Mouse (Mus musculus) hindbrain, embryonic 15.5 days (tissue): ENCODE results near the gene 4930558K02Rik. TPM values are rescaled to one million over a fixed set of nuclear protein-coding genes. Genes with fewer than 3 reads are reported as not detected.

Experiments
- ATAC-seq: fragments of 200-750 bp; cut with Nextera tagmentation; 2 replicates; pipeline ENCODE4 v1.8.0; 2017; ENCODE audit warnings: low read depth, moderate number of reproducible peaks, moderate TSS enrichment; ENCODE audit not compliant: low FRiP score
- H3K27ac ChIP-seq: fragments of 300-500 bp; sonication (generic); replicated peaks from 2 replicates; pipeline ENCODE4 v1.5.1; 2015; ENCODE audit warnings: mild to moderate bottlenecking, inconsistent platforms
- H3K27me3 ChIP-seq: fragments of 300-500 bp; sonication (generic); 2 replicates; pipeline ENCODE4 v1.6.1; 2015; ENCODE audit warnings: control low read depth, inconsistent platforms
- H3K36me3 ChIP-seq: fragments of 300-500 bp; sonication (generic); 2 replicates; pipeline ENCODE4 v1.6.1; 2015; ENCODE audit warnings: control low read depth, inconsistent platforms
- H3K4me1 ChIP-seq: fragments of 300-500 bp; sonication (generic); replicated peaks from 2 replicates; pipeline ENCODE4 v1.6.1; 2015; ENCODE audit warnings: control low read depth, inconsistent platforms
- H3K4me2 ChIP-seq: fragments of 300-500 bp; sonication (generic); 2 replicates; pipeline ENCODE4 v1.6.1; 2015; ENCODE audit warnings: moderate library complexity, mild to moderate bottlenecking, inconsistent platforms
- H3K4me3 ChIP-seq: fragments of 300-500 bp; sonication (generic); 2 replicates; pipeline ENCODE4 v1.5.1; 2015; ENCODE audit warnings: mild to moderate bottlenecking, inconsistent platforms
- H3K9ac ChIP-seq: fragments of 300-500 bp; sonication (generic); 2 replicates; pipeline ENCODE4 v1.6.1; 2015; ENCODE audit warnings: inconsistent platforms
- H3K9me3 ChIP-seq: fragments of 300-500 bp; sonication (generic); 2 replicates; pipeline ENCODE4 v1.6.1; 2016; ENCODE audit warnings: control low read depth, inconsistent platforms
- WGBS: fragments of 180-500 bp; shearing (Covaris S2); methylation state at CpG from one replicate; pipeline ENCODE4 v1.1.7; 2015; 5-methylcytosine and 5-hydroxymethylcytosine counted together
- polyA plus RNA-seq: library from polyadenylated mRNA; unstranded; fragments of >200 nt; fragmentation: Nextera tagmentation; extraction: Ambion mirVana; gene quantifications from 2 replicates; pipeline ENCODE4 v1.2.1, GENCODE M21; 2015

Gene 4930558K02Rik
- polyA plus RNA-seq, 1 experiment from 2014 or later: 0.25 TPM

DNA sequence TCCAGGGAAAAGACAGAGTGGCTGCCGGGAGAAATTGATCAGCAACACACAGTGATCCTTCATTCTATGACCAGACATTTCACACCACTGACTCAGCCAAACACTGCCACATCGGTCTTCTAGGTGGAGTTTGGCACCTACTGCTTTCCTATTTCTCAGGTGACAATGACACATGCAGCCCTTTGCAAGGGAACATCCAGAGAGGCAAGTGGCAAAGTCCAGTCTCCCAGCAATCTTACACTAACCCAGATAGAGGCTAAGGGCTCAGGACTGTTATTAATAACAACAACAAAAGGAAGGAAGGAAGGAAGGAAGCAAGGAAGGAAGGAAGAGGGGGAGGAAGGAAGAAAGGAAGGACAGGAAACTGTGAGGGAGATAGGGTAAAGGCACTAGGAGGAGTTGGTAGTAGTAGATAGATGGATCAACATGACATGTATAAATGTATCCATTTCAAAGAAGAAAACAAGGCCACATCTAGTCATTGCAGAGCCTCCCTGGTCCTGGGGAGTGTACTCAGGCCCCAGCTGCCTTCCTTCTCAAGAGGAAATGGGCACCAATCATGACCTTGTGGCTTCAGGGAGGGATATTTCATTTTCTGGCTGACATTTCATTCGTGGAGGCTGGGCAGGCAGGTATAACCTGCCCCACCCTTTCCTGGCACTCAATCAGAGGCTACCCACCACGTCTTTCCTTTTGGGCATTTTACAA lies 66.3 kb downstream of the 4930558K02Rik start:
- H3K4me2 ChIP-seq: no peak overlapping the region
- no peak overlapping the region for H3K9ac ChIP-seq
- H3K27me3 ChIP-seq: no peaks in the 10 kb centered on the region
- ATAC-seq: no peak
- no peaks in the 10 kb centered on the region for H3K36me3 ChIP-seq
- WGBS: 86% methylated on average over 4 of the region's 4 CpGs
- H3K27ac ChIP-seq: no peak overlapping the region
- no peak overlapping the region for H3K4me3 ChIP-seq
- H3K9me3 ChIP-seq: no peaks in the 10 kb centered on the region
- H3K4me1 ChIP-seq: no peaks in the 10 kb centered on the region

DNA sequence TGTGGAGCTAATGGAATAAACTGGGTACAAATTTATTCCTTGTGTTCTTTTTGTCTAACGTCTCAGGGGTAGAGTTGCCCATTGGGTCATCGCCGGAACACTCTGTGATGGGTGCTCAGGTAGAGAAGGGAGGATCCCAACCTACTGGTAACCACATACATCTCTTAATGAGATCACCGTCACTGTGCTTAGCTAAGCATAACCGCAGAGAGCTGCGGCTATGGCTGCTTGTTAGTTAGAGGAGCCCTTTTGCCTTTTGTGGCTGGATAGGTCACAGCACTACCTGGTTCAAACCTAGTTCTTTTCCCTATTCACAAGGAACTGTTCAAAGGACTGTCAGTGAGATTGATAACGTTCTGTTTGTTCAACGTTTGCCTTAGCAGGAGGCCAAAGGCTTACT lies 70.4 kb downstream of the 4930558K02Rik start:
- Histone ChIP-seq H3K4me3 (no peak overlapping the region), H3K4me2 (no peak overlapping the region), H3K4me1 (no peaks in the 10 kb centered on the region), H3K27me3 (no peaks in the 10 kb centered on the region), H3K9me3 (no peaks in the 10 kb centered on the region), H3K36me3 (no peaks in the 10 kb centered on the region), H3K27ac (no peak overlapping the region), H3K9ac (no peak overlapping the region)
- 76% methylated on average over 8 of the region's 8 CpGs for WGBS
- ATAC-seq: no peak

DNA sequence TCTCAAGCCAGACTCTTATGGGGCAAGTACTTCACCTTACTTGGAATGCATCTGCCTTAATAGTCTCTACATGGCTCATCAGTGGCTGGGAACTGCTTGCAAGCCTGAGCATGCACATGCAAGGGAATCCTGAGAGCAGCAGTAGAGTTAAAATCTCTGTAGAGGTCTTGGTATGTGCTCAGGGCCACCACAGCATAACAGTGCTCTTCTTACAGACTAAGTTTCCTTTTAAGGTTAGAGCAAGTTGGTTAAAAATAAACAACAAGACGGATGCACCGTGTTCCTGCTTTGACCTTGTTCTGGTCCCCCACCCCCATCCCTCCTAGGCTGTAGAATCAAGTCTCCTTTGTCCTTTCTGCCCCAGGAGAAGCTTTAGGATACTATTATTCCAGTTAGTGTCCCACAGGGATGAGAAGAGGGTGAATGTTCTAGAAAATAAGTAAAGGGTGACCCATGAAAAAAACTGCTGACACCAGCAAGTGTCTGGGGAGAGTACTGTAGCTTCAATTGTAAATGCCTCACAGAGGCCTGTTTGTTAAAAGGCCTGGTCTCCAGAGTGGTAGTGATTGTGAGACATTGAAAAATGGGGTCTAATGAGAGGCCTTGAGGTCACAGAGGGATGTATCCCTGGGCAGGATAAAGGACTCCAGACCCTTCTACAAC lies 71.5 kb downstream of the 4930558K02Rik start:
- ATAC-seq: no peak
- Histone ChIP-seq H3K9ac (no peak overlapping the region), H3K4me3 (no peak overlapping the region), H3K36me3 (no peaks in the 10 kb centered on the region), H3K4me2 (no peak overlapping the region), H3K9me3 (no peaks in the 10 kb centered on the region), H3K4me1 (no peaks in the 10 kb centered on the region), H3K27ac (no peak overlapping the region), H3K27me3 (no peaks in the 10 kb centered on the region)
- WGBS: 51% methylated on average over 2 of the region's 2 CpGs

DNA sequence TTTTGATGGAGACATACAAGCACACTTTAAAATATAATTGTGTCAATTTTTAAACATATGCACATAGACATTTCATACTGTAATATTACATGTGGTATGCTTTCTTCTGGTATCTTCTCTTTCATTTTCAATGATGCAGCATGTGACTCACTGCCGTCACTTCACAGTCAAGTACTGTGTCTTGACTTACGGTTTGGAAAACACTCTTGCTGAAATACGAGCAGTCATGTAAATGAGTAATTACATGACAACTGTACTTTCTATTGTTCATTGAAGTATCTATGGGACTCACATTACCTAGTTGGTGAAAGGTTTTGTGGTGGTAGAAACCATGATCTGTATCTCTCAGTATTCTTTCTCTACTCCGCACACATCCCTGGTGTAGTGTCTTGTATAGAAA lies 72.3 kb downstream of the 4930558K02Rik start:
- H3K4me1 ChIP-seq: no peaks in the 10 kb centered on the region
- H3K27me3 ChIP-seq: no peaks in the 10 kb centered on the region
- no peak for ATAC-seq
- H3K4me3 ChIP-seq: no peak overlapping the region
- H3K9me3 ChIP-seq: no peaks in the 10 kb centered on the region
- no peak overlapping the region for H3K27ac ChIP-seq
- no peaks in the 10 kb centered on the region for H3K36me3 ChIP-seq
- no peak overlapping the region for H3K9ac ChIP-seq
- H3K4me2 ChIP-seq: no peak overlapping the region
- 91% methylated on average over 4 of the region's 4 CpGs for WGBS

DNA sequence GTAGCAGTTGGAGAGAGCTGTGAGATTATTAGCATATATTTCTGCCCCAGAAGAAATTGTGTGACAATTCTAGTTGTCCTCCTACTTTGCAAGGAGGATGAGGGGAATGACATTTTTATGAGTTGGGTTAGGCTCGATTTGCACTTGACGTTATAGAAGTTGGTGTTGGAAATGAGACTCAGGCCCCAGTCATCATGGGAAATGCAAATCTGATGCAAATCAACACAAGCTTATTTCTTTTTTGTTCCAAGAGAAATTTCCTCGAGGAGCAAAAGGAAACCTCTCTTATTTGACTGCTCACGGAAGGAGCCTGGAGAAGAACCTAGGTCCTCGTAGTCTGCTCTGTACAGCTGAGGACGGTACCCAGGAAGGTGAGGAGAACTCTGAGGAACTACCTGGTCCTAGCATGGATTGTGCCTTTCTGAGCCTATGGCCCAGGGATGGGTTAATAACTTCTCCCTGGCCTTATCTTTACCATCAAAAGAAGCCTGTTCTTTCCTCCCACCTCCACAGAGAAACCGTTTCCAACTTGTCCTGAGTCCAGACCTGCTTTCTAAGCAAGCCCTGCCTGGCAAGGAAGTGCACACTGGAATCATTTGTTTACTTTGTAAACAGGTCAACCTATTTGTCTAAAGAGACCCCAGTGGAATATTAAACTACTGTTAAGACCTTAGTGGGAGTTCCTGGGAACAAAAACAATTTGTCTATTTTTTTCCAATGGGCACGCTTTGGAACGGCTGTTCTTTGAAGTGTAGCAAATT lies 76.6 kb downstream of the 4930558K02Rik start:
- no peaks in the 10 kb centered on the region for H3K36me3 ChIP-seq
- H3K27me3 ChIP-seq: no peaks in the 10 kb centered on the region
- H3K4me2 ChIP-seq: no peak overlapping the region
- H3K27ac ChIP-seq: no peak overlapping the region
- H3K9ac ChIP-seq: no peak overlapping the region
- ATAC-seq: no peak
- no peaks in the 10 kb centered on the region for H3K4me1 ChIP-seq
- no peaks in the 10 kb centered on the region for H3K9me3 ChIP-seq
- H3K4me3 ChIP-seq: no peak overlapping the region
- 73% methylated on average over 9 of the region's 9 CpGs for WGBS

DNA sequence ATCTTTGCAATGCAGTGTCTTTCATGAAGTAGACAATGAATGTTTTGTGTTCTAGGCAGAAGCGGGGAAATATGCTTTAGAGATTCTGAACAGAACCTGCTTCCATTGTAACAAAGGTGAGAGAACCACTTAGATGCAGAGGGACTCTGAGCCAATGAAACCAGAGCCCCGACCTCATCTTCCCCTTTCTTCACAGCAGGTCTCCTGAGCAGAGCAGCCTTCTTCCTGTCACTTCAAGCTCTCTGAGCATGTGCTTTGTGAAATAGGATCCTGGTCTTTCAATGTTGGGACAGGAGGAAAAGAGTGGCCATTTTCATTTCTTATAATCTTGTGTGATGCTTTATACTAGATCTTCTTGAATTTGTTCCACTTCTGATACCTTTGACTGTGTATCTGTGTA lies 79.3 kb downstream of the 4930558K02Rik start:
- no peak for ATAC-seq
- WGBS: 62% methylated on average over 2 of the region's 2 CpGs
- Histone ChIP-seq H3K4me2 (no peak overlapping the region), H3K36me3 (no peaks in the 10 kb centered on the region), H3K27ac (no peak overlapping the region), H3K9me3 (no peaks in the 10 kb centered on the region), H3K4me1 (no peaks in the 10 kb centered on the region), H3K4me3 (no peak overlapping the region), H3K27me3 (no peaks in the 10 kb centered on the region), H3K9ac (no peak overlapping the region)

DNA sequence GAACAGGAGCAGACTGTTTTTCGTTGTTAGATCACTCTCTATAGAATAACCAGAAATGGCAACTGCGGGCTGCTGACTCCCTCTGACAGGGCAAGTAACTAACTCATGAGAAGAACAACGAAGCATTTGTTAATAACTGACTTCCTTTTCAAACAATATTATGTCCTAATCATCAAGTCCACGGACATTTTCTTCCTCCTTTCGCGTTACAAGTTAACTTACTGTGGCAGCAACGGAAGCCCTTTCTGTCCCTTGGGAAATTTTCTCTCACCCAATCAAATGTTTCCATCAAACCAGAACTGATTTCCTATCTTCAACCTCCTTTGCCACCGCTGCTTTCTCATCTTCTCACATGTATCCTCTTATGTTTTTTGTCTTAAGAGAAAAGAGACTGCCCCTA lies 82.2 kb downstream of the 4930558K02Rik start:
- H3K9ac ChIP-seq: no peak overlapping the region
- no peaks in the 10 kb centered on the region for H3K27me3 ChIP-seq
- no peak for ATAC-seq
- no peaks in the 10 kb centered on the region for H3K36me3 ChIP-seq
- H3K9me3 ChIP-seq: no peaks in the 10 kb centered on the region
- H3K4me1 ChIP-seq: no peaks in the 10 kb centered on the region
- no peak overlapping the region for H3K4me3 ChIP-seq
- no peak overlapping the region for H3K27ac ChIP-seq
- no peak overlapping the region for H3K4me2 ChIP-seq
- 81% methylated on average over 8 of the region's 8 CpGs for WGBS

DNA sequence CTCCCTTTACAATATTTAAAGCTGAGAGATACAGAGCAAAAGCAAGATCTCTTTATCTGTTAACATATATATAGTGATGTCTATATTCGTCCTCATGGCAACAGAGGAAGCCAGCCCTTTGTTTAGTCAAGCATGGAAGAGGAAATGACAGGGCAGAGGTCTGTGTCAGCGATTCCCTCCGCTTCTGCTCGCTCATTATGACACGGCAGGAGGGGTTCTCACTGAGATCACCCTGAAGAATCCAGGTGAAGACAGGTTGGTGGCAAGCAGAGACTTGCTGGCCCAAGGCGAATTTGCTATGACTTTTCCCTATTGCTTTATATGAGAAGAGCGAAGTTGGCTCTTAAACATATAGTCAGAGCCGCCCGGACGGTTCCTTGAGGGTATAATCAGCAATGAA lies 83.3 kb downstream of the 4930558K02Rik start:
- Histone ChIP-seq H3K4me3 (no peak overlapping the region), H3K27ac (no peak overlapping the region), H3K9me3 (no peaks in the 10 kb centered on the region), H3K27me3 (no peaks in the 10 kb centered on the region), H3K36me3 (no peaks in the 10 kb centered on the region), H3K9ac (no peak overlapping the region), H3K4me2 (no peak overlapping the region), H3K4me1 (no peaks in the 10 kb centered on the region)
- WGBS: 64% methylated on average over 10 of the region's 10 CpGs
- no peak for ATAC-seq

DNA sequence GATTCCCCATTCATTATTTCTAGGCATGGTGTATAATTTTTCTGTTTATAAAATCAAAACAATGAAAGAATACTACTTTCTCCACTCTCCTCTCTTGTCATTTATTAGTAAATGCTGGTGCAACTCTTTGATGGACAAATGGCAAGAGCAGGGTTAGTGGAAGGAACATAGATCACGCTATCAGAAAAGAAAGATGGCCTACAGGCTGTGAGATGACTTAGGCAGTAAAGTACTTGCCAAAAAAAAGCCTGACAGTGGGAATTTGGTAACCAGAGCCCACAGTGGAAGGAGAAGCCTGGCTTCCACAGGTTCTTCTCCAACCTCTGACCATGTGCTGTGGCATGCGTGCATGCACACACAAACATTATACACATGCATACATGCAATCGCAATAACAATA lies 84.4 kb downstream of the 4930558K02Rik start:
- Histone ChIP-seq H3K27me3 (no peaks in the 10 kb centered on the region), H3K27ac (no peak overlapping the region), H3K9ac (no peak overlapping the region), H3K4me2 (no peak overlapping the region), H3K4me1 (no peaks in the 10 kb centered on the region), H3K9me3 (no peaks in the 10 kb centered on the region), H3K4me3 (no peak overlapping the region), H3K36me3 (no peaks in the 10 kb centered on the region)
- WGBS: 93% methylated on average over 3 of the region's 3 CpGs
- ATAC-seq: no peak

DNA sequence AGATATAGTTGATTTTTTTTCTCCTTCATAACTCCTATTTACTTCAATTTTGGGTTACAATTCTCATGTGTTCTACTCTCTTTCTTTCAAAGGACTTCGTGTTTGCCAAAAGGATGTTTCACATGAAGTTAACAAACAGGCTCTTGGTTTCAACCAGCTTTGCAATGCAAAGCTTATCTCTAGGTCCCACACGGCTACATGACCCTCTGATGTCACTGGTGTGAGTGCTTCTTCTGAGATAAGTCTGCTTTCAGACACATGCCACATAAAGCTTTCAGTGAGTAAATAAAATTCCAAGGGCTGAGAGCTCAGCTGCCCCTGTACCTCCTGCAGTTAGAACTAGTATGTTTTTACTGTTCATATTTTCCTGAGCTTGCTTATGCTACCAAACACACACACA lies 84.9 kb downstream of the 4930558K02Rik start:
- Histone ChIP-seq H3K27me3 (no peaks in the 10 kb centered on the region), H3K4me2 (no peak overlapping the region), H3K9ac (no peak overlapping the region), H3K4me1 (no peaks in the 10 kb centered on the region), H3K4me3 (no peak overlapping the region), H3K9me3 (no peaks in the 10 kb centered on the region), H3K36me3 (no peaks in the 10 kb centered on the region), H3K27ac (no peak overlapping the region)
- ATAC-seq: no peak
- WGBS: 74% methylated on average over 2 of the region's 2 CpGs

DNA sequence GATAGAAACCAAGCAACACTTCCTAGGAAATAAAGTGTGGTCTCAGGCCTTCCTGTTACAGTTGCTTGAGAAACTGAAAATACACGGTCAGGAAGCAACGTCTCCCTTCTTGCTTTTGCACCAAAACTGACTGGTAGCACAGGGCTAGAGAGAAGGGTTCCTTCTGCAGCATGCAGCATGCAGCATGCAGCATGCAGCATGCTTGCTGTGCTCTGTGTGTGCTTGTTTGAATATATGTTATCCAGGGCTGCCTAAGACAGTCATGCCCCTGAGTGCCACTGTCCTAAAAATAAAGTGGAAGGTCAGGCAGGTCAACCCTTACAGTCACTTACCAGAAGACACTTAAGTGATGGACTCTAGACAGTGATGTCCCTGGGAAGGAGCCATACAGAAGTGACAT lies 85.3 kb downstream of the 4930558K02Rik start:
- H3K9ac ChIP-seq: no peak overlapping the region
- WGBS: 84% methylated on average over 2 of the region's 2 CpGs
- H3K9me3 ChIP-seq: no peaks in the 10 kb centered on the region
- no peaks in the 10 kb centered on the region for H3K36me3 ChIP-seq
- H3K27me3 ChIP-seq: no peaks in the 10 kb centered on the region
- no peaks in the 10 kb centered on the region for H3K4me1 ChIP-seq
- ATAC-seq: no peak
- H3K4me2 ChIP-seq: no peak overlapping the region
- no peak overlapping the region for H3K4me3 ChIP-seq
- no peak overlapping the region for H3K27ac ChIP-seq
